Mouse (Mus musculus) forebrain, embryonic 14.5 days (tissue): Measurements from ENCODE around the gene Tubal3. TPM values are rescaled to one million over a fixed set of nuclear protein-coding genes. Genes with fewer than 3 reads are reported as not detected.

ENCODE experiments used
- ATAC-seq: fragments of 200-750 bp; cut with Nextera tagmentation; 2 replicates; pipeline ENCODE4 v1.8.0; 2017; ENCODE audit warnings: mild to moderate bottlenecking, moderate library complexity
- DNase-seq: peaks from one replicate; pipeline ENCODE4 v3.0.0-alpha.2; 2015; ENCODE audit warnings: low spot score
- H3K27ac ChIP-seq: fragments of 300-500 bp; sonication (generic); 2 replicates; pipeline ENCODE4 v1.5.1; 2014; ENCODE audit warnings: low read depth, mild to moderate bottlenecking, control low read depth, low read length, moderate library complexity
- H3K27me3 ChIP-seq: fragments of 300-500 bp; sonication (generic); replicated peaks from 2 replicates; pipeline ENCODE4 v1.6.1; 2014; ENCODE audit warnings: low read length, control low read depth, mixed read lengths; ENCODE audit not compliant: control insufficient read depth, insufficient read depth
- H3K36me3 ChIP-seq: fragments of 300-500 bp; sonication (generic); 2 replicates; pipeline ENCODE4 v1.6.1; 2014; ENCODE audit warnings: low read length, control low read depth; ENCODE audit not compliant: control insufficient read depth, insufficient read depth
- H3K4me1 ChIP-seq: fragments of 300-500 bp; sonication (generic); 2 replicates; pipeline ENCODE4 v1.6.1; 2014; ENCODE audit warnings: antibody characterized with exemption, low read length, control low read depth; ENCODE audit not compliant: control insufficient read depth, insufficient read depth
- H3K4me2 ChIP-seq: fragments of 300-500 bp; sonication (generic); 2 replicates; pipeline ENCODE4 v1.6.1; 2014; ENCODE audit warnings: mild to moderate bottlenecking, control low read depth, low read length
- H3K4me3 ChIP-seq: fragments of 300-500 bp; sonication (generic); 2 replicates; pipeline ENCODE4 v1.5.1; 2014; ENCODE audit warnings: low read depth, low read length, control low read depth
- H3K9ac ChIP-seq: fragments of 300-500 bp; sonication (generic); 2 replicates; pipeline ENCODE4 v1.6.1; 2014; ENCODE audit warnings: mild to moderate bottlenecking, low read length, control low read depth, moderate library complexity
- H3K9me3 ChIP-seq: fragments of 300-500 bp; sonication (generic); replicated peaks from 2 replicates; pipeline ENCODE4 v1.6.1; 2016; ENCODE audit warnings: low read length, control low read depth, mixed read lengths; ENCODE audit not compliant: control insufficient read depth
- WGBS: fragments of 180-500 bp; shearing (Covaris S2); extraction: QIAGEN DNeasy Blood & Tissue Kit; methylation state at CpG from one replicate; pipeline ENCODE4 v1.1.7; 2014; 5-methylcytosine and 5-hydroxymethylcytosine counted together
- polyA plus RNA-seq: library from polyadenylated mRNA; unstranded; fragments of >200 nt; fragmentation: Nextera tagmentation; extraction: Ambion mirVana; gene quantifications from 2 replicates; pipeline ENCODE4 v1.2.1, GENCODE M21; 2014

The Tubal3 gene
- not detected in 2 replicates for polyA plus RNA-seq

- Histone ChIP-seq H3K4me3 (peak within 1 kb of the TSS; percentile 80), H3K9ac (peak within 1 kb of the TSS; percentile 82), H3K27me3 (no peaks in the 10 kb centered on the region), H3K4me1 (no peaks in the 10 kb centered on the region; the same call in 1 of the 2 replicates), H3K27ac (peak within 1 kb of the TSS; percentile 52; the same call in 1 of the 2 replicates), H3K36me3 (no peaks in the 10 kb centered on the region), H3K4me2 (peak within 1 kb of the TSS; percentile 73), H3K9me3 (no peaks in the 10 kb centered on the region)
- WGBS = 1% methylated on average over 52 of the region's 52 CpGs
- DNase-seq (peak; percentile 95), ATAC-seq (peak; percentile 99)
These were observed at the start of gene Tubal3, which contains the start of gene Net1 for GRCm38 (mm10) chr13:3917571-3918311. Tubal3 (plus strand) TSS chr13:3918274. Net1 (minus strand) TSS chr13:3918220.

GRCm38 (mm10) chr13:3869901-3870300 is 48.2 kb upstream of the Tubal3 start:
- no peak overlapping the region for H3K9ac ChIP-seq
- ATAC-seq (no peak), DNase-seq (no peak)
- H3K4me1 ChIP-seq = no peaks in the 10 kb centered on the region
- no peaks in the 10 kb centered on the region for H3K9me3 ChIP-seq
- no peaks in the 10 kb centered on the region for H3K36me3 ChIP-seq
- H3K27me3 ChIP-seq = no peaks in the 10 kb centered on the region
- no peak overlapping the region for H3K4me2 ChIP-seq
- H3K27ac ChIP-seq = no peak overlapping the region
- no peak overlapping the region for H3K4me3 ChIP-seq

GRCm38 (mm10) chr13:3872832-3873231 is 45.2 kb upstream of the Tubal3 start:
- Histone ChIP-seq H3K4me1 (no peaks in the 10 kb centered on the region), H3K9me3 (no peaks in the 10 kb centered on the region), H3K9ac (no peak overlapping the region), H3K27me3 (no peaks in the 10 kb centered on the region), H3K4me3 (no peak overlapping the region), H3K36me3 (no peaks in the 10 kb centered on the region), H3K27ac (no peak overlapping the region), H3K4me2 (no peak overlapping the region)
- WGBS = 94% methylated on average over 4 of the region's 4 CpGs
- DNase-seq (no peak), ATAC-seq (no peak)

GRCm38 (mm10) chr13:3876448-3876847 is 41.6 kb upstream of the Tubal3 start:
- Histone ChIP-seq H3K4me1 (no peaks in the 10 kb centered on the region), H3K9me3 (no peaks in the 10 kb centered on the region), H3K27me3 (no peaks in the 10 kb centered on the region), H3K27ac (no peak overlapping the region), H3K4me3 (no peak overlapping the region), H3K9ac (no peak overlapping the region), H3K4me2 (no peak overlapping the region), H3K36me3 (no peaks in the 10 kb centered on the region; the same call in 1 of the 2 replicates)
- ATAC-seq (no peak), DNase-seq (peak; percentile 12)
- WGBS = 83% methylated on average over 6 of the region's 6 CpGs

- Histone ChIP-seq H3K9ac (no peak overlapping the region), H3K36me3 (peaks cover 6% of the 10 kb centered on the region; the same call in 1 of the 2 replicates), H3K4me3 (no peak overlapping the region), H3K9me3 (no peaks in the 10 kb centered on the region), H3K4me2 (no peak overlapping the region), H3K4me1 (no peaks in the 10 kb centered on the region), H3K27me3 (no peaks in the 10 kb centered on the region), H3K27ac (no peak overlapping the region)
- DNase-seq (no peak), ATAC-seq (no peak)
- 84% methylated on average over 6 of the region's 6 CpGs for WGBS
These were observed 40.9 kb upstream of the Tubal3 start for GRCm38 (mm10) chr13:3877185-3877584.

GRCm38 (mm10) chr13:3877679-3878220 is 40.3 kb upstream of the Tubal3 start:
- Histone ChIP-seq H3K4me3 (no peak overlapping the region), H3K4me1 (no peaks in the 10 kb centered on the region), H3K9ac (no peak overlapping the region), H3K27ac (no peak overlapping the region), H3K27me3 (no peaks in the 10 kb centered on the region), H3K9me3 (no peaks in the 10 kb centered on the region), H3K36me3 (peaks cover 6% of the 10 kb centered on the region; the same call in 1 of the 2 replicates), H3K4me2 (no peak overlapping the region)
- DNase-seq (no peak), ATAC-seq (no peak)
- 57% methylated on average over 4 of the region's 4 CpGs for WGBS

GRCm38 (mm10) chr13:3886663-3887062 is 31.4 kb upstream of the Tubal3 start:
- no peaks in the 10 kb centered on the region for H3K27me3 ChIP-seq
- DNase-seq (no peak), ATAC-seq (no peak)
- H3K9ac ChIP-seq = no peak overlapping the region
- no peaks in the 10 kb centered on the region for H3K4me1 ChIP-seq
- no peak overlapping the region for H3K27ac ChIP-seq
- H3K36me3 ChIP-seq = peaks cover 34% of the 10 kb centered on the region
- H3K4me3 ChIP-seq = no peak overlapping the region
- 97% methylated on average over 7 of the region's 7 CpGs for WGBS
- no peak overlapping the region for H3K4me2 ChIP-seq
- no peaks in the 10 kb centered on the region for H3K9me3 ChIP-seq

GRCm38 (mm10) chr13:3889111-3889510 is 29.0 kb upstream of the Tubal3 start:
- H3K27me3 ChIP-seq = no peaks in the 10 kb centered on the region
- no peak overlapping the region for H3K4me3 ChIP-seq
- DNase-seq = no peak
- WGBS = 85% methylated on average over 3 of the region's 3 CpGs
- ATAC-seq = no peak
- no peak overlapping the region for H3K27ac ChIP-seq
- H3K9ac ChIP-seq = no peak overlapping the region
- H3K36me3 ChIP-seq = peaks cover 29% of the 10 kb centered on the region; the same call in 1 of the 2 replicates
- H3K4me2 ChIP-seq = no peak overlapping the region
- no peaks in the 10 kb centered on the region for H3K4me1 ChIP-seq
- H3K9me3 ChIP-seq = no peaks in the 10 kb centered on the region

GRCm38 (mm10) chr13:3890061-3890460 is 28.0 kb upstream of the Tubal3 start:
- Histone ChIP-seq H3K4me2 (no peak overlapping the region), H3K4me3 (no peak overlapping the region), H3K27ac (no peak overlapping the region), H3K9me3 (no peaks in the 10 kb centered on the region), H3K27me3 (no peaks in the 10 kb centered on the region), H3K4me1 (no peaks in the 10 kb centered on the region), H3K36me3 (peaks cover 23% of the 10 kb centered on the region; the same call in 1 of the 2 replicates), H3K9ac (no peak overlapping the region)
- no peak for ATAC-seq
- 67% methylated on average over 8 of the region's 8 CpGs for WGBS
- DNase-seq = no peak
